Mouse (Mus musculus): ENCODE measurements at regions not wholly inside any gene's neighbourhood (a gene's known extent, or its start where the extent isn't known, plus 50 kb on each side); places are given as distances from the start of the nearest gene placed in this dataset.

GRCm38 (mm10) chr10:96787572-96787946 lies 170.8 kb downstream of the Btg1 start:
- no peak for TF ChIP-seq CTCF (IDR thresholded peaks at IDR 0.05; ENCODE audit: borderline replicate concordance, insufficient read depth, low read depth, low read length)
- no peak for TF ChIP-seq POLR2A (IDR thresholded peaks at IDR 0.05; ENCODE audit: borderline replicate concordance, insufficient read depth, low read length)
